Mouse (Mus musculus) embryonic facial prominence, embryonic 13.5 days (tissue): Measurements from ENCODE around the gene Agps. TPM values are rescaled to one million over a fixed set of nuclear protein-coding genes. Genes with fewer than 3 reads are reported as not detected.

ENCODE experiments used
- ATAC-seq: fragments of 200-750 bp; cut with Nextera tagmentation; 2 replicates; pipeline ENCODE4 v1.8.0; 2017; ENCODE audit warnings: low read depth; ENCODE audit not compliant: insufficient number of reproducible peaks, insufficient read depth, low FRiP score, low TSS enrichment
- H3K27ac ChIP-seq: fragments of 300-500 bp; sonication (generic); 2 replicates; pipeline ENCODE4 v1.5.1; 2015; ENCODE audit warnings: moderate library complexity, mild to moderate bottlenecking, inconsistent platforms
- H3K27me3 ChIP-seq: fragments of 300-500 bp; sonication (generic); 2 replicates; pipeline ENCODE4 v1.6.1; 2015; ENCODE audit warnings: mild to moderate bottlenecking, inconsistent platforms
- H3K36me3 ChIP-seq: fragments of 300-500 bp; sonication (generic); 2 replicates; pipeline ENCODE4 v1.6.1; 2015; ENCODE audit warnings: mild to moderate bottlenecking, inconsistent platforms
- H3K4me1 ChIP-seq: fragments of 300-500 bp; sonication (generic); 2 replicates; pipeline ENCODE4 v1.6.1; 2015; ENCODE audit warnings: inconsistent platforms
- H3K4me2 ChIP-seq: fragments of 300-500 bp; sonication (generic); 2 replicates; pipeline ENCODE4 v1.6.1; 2015; ENCODE audit warnings: moderate library complexity, mild to moderate bottlenecking, inconsistent platforms
- H3K4me3 ChIP-seq: fragments of 300-500 bp; sonication (generic); 2 replicates; pipeline ENCODE4 v1.5.1; 2015; ENCODE audit warnings: mild to moderate bottlenecking, inconsistent platforms
- H3K9ac ChIP-seq: fragments of 300-500 bp; sonication (generic); 2 replicates; pipeline ENCODE4 v1.6.1; 2015; ENCODE audit warnings: mild to moderate bottlenecking, inconsistent platforms
- H3K9me3 ChIP-seq: fragments of 300-500 bp; sonication (generic); 2 replicates; pipeline ENCODE4 v1.6.1; 2016; ENCODE audit warnings: inconsistent platforms
- WGBS: fragments of 180-500 bp; shearing (Covaris S2); methylation state at CpG from one replicate; pipeline ENCODE4 v1.1.7; 2015; ENCODE audit warnings: mixed read lengths; 5-methylcytosine and 5-hydroxymethylcytosine counted together
- polyA plus RNA-seq: library from polyadenylated mRNA; unstranded; fragments of >200 nt; fragmentation: Nextera tagmentation; extraction: Ambion mirVana; gene quantifications from 2 replicates; pipeline ENCODE4 v1.2.1, GENCODE M21; 2015

Gene Agps
- polyA plus RNA-seq, 1 experiment from 2014 or later, result 30.0 TPM

- Histone ChIP-seq H3K27ac (no peak overlapping the region), H3K4me1 (no peaks in the 10 kb centered on the region), H3K4me3 (no peak overlapping the region), H3K36me3 (no peaks in the 10 kb centered on the region), H3K9ac (no peak overlapping the region), H3K9me3 (no peaks in the 10 kb centered on the region), H3K4me2 (no peak overlapping the region), H3K27me3 (no peaks in the 10 kb centered on the region)
- no peak for ATAC-seq
- 77% methylated on average over 13 of the region's 13 CpGs for WGBS
Measured at GRCm38 (mm10) chr2:75814880-75815279, 17.1 kb upstream of the Agps start.

DNA sequence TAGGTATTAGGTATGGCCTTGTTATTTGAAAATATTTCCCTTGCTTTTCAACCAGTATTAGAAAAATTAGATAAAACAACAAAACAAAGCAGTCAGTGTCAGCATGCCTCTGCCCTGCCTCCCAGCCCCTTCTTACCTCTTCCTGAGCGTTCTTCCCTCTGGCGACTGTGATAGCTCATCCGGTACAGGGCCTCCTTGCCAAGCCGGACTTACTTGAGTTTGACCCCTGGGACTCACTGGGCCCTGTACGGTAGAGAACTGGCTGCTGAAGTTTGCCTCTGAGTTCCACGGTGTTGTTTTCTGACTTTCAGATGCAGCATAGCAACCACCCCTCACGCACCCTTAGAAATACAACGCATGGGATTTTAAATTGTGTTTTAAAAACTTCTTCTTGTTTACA, 16.5 kb upstream of the Agps start:
- no peak overlapping the region for H3K4me2 ChIP-seq
- no peaks in the 10 kb centered on the region for H3K4me1 ChIP-seq
- no peak overlapping the region for H3K4me3 ChIP-seq
- H3K27me3 ChIP-seq, result no peaks in the 10 kb centered on the region
- no peaks in the 10 kb centered on the region for H3K36me3 ChIP-seq
- no peak overlapping the region for H3K27ac ChIP-seq
- H3K9ac ChIP-seq, result no peak overlapping the region
- WGBS, result 59% methylated on average over 8 of the region's 8 CpGs
- ATAC-seq, result no peak
- no peaks in the 10 kb centered on the region for H3K9me3 ChIP-seq

DNA sequence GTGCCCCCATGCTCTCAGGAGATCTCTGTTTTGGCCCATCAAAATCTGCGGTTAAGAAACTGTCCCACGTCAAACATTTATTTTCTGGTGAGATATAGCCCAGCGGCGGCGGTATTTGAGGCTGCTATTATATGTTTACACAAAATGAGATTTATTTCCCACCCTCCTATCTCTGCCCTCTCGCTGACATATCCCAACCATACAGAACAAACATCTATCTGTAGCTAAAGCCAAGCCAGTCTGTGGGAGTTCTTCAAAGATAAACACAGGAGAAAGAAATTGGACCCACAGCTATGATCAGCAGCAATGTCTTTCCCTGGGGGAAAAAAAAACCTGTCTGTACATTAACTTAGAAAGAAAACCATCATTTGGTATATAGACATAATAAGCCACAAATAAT, 15.3 kb upstream of the Agps start:
- no peak overlapping the region for H3K4me3 ChIP-seq
- ATAC-seq, result no peak

DNA sequence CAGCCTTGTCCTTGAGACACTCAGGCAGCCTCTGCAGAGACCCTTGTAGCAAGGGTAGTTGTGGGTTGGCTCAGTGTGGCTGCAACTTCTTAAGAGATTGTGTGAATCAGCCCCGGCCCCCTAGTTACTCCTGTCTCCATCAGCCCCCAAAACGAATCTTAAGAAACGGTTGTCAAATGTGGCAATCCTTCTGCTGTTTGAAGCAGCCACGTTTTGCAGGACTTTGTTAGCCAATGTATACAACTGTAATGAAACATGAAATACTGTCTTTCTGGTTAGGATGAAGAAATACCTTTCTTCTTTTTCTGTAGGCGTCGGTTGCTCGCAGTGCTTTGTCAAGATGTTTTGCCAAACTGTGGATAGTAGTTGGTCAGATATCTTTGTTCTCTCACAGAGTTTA, 13.3 kb upstream of the Agps start:
- no peaks in the 10 kb centered on the region for H3K9me3 ChIP-seq
- H3K27ac ChIP-seq, result no peak overlapping the region
- H3K27me3 ChIP-seq, result no peaks in the 10 kb centered on the region
- no peaks in the 10 kb centered on the region for H3K4me1 ChIP-seq
- WGBS, result 77% methylated on average over 7 of the region's 7 CpGs
- no peak overlapping the region for H3K4me3 ChIP-seq
- no peak overlapping the region for H3K9ac ChIP-seq
- H3K4me2 ChIP-seq, result no peak overlapping the region
- no peaks in the 10 kb centered on the region for H3K36me3 ChIP-seq
- ATAC-seq, result no peak

More for the DNA sequence above, 15.3 kb upstream of the Agps start:
- H3K9ac ChIP-seq, result no peak overlapping the region
- no peaks in the 10 kb centered on the region for H3K4me1 ChIP-seq
- 87% methylated on average over 6 of the region's 6 CpGs for WGBS
- no peaks in the 10 kb centered on the region for H3K9me3 ChIP-seq
- H3K36me3 ChIP-seq, result no peaks in the 10 kb centered on the region
- H3K27ac ChIP-seq, result no peak overlapping the region
- H3K27me3 ChIP-seq, result no peaks in the 10 kb centered on the region
- no peak overlapping the region for H3K4me2 ChIP-seq

DNA sequence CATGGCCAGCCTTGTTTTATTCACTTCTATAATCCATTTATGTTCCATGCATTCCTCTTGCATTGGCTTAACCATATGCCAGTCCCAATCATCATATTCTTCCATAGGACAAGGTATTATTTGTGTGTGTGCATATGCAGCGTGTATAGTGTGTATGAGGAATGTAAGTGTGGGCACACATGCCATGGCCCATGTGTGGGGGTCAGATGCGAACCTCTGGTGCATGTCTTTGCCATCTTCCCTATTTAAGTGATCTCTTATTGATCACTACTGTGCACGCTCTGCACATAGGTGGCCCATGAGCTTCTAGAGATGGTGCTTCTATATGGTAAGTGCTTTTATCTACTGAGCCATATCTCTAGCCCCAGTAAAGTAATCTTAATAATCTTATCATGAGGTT, 12.2 kb upstream of the Agps start:
- Histone ChIP-seq H3K9ac (no peak overlapping the region), H3K36me3 (no peaks in the 10 kb centered on the region), H3K9me3 (no peaks in the 10 kb centered on the region), H3K4me2 (no peak overlapping the region), H3K4me1 (no peaks in the 10 kb centered on the region), H3K27ac (no peak overlapping the region), H3K4me3 (no peak overlapping the region), H3K27me3 (no peaks in the 10 kb centered on the region)
- no peak for ATAC-seq
- WGBS, result 83% methylated on average over 3 of the region's 3 CpGs

DNA sequence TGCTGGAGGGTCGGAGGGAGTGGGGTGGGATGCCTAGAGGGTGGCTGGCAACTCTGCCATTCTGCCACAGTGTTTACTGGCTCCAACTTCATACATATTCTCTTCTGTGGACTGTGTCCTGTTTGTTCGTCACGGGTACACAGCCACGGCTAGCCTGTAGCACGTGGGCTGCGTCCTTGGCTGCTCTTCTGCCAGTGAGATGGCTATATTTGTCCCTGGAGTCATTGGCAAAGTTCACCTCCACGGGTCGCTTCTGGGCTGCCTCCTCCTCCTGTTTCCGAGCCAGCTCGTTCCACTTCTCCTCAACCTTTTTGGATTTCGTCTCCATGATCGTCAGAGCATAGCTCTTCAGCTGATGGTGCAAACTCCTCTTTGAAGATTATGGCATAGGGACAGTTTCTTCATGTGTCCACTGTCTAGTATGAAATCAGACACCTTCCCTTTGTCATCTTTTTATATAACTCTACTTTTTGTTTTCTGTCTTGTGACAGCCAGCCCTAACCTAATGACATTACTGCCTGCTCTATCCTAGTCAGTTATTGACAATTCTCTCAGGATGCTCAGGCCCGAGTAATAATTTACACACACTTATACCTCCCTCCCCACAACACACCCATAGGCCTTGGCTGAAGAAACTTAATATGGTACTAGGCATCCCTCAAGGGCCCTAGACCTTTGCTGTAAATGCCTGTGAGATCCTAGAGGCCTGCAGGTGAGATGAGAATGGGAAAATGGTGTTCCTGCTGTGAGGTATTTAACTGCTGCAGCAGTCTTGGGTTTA, 9.8 kb upstream of the Agps start:
- Histone ChIP-seq H3K4me1 (no peaks in the 10 kb centered on the region), H3K9ac (no peak overlapping the region), H3K36me3 (no peaks in the 10 kb centered on the region), H3K27ac (no peak overlapping the region), H3K27me3 (no peaks in the 10 kb centered on the region), H3K4me3 (no peak overlapping the region), H3K4me2 (no peak overlapping the region), H3K9me3 (no peaks in the 10 kb centered on the region)
- 85% methylated on average over 13 of the region's 13 CpGs for WGBS
- no peak for ATAC-seq

- Histone ChIP-seq H3K4me2 (no peak overlapping the region), H3K27ac (no peak overlapping the region)
- 69% methylated on average over 7 of the region's 7 CpGs for WGBS
Measured at GRCm38 (mm10) chr2:75823736-75824135, 8.2 kb upstream of the Agps start.

DNA sequence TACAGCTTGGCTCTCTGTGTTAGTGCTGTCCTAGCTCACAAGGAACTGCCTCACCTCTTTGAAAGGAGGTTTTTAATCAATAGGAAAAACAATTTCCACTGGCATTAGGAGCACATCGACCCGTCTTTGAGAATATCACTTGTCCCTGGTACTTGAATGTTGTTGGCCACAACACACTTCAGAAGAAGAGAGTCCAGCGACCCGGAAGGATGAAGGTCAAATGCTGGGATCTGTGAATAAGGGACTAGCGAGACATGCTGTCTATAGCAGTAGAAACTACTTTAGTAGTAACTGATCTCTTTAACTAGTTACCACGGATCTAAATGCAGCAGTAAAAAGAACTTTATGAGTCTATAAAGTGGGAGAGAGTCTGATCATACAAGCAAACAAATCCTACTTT, 7.8 kb upstream of the Agps start:
- Histone ChIP-seq H3K4me3 (no peak overlapping the region), H3K9me3 (no peaks in the 10 kb centered on the region), H3K27me3 (no peaks in the 10 kb centered on the region), H3K4me1 (no peaks in the 10 kb centered on the region), H3K27ac (no peak overlapping the region), H3K4me2 (no peak overlapping the region), H3K36me3 (no peaks in the 10 kb centered on the region), H3K9ac (no peak overlapping the region)
- WGBS, result 60% methylated on average over 6 of the region's 6 CpGs
- ATAC-seq, result no peak

More at GRCm38 (mm10) chr2:75823736-75824135, 8.2 kb upstream of the Agps start:
- Histone ChIP-seq H3K9me3 (no peaks in the 10 kb centered on the region), H3K27me3 (no peaks in the 10 kb centered on the region), H3K9ac (no peak overlapping the region), H3K4me1 (no peaks in the 10 kb centered on the region), H3K4me3 (no peak overlapping the region), H3K36me3 (no peaks in the 10 kb centered on the region)
- ATAC-seq, result no peak

DNA sequence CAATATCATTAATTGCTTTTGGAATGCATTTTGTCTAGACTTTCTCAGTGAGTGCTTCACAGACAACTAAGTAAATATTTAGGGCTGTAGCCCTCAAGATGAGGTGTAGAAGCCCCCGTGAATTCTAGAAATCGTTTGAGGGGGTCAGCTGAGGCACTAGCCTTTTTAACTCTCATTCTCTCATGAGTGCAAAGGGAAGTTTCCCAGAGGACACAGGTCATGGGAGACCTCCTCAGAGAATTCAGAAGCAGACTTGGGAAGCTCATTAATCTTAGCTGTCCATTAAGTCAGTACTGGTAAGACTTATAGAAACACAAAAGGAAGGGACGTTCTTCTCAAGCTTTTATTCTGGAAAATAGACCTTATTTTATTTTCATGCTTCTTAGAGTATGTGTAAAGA, 7.1 kb upstream of the Agps start:
- Histone ChIP-seq H3K27ac (no peak overlapping the region), H3K27me3 (no peaks in the 10 kb centered on the region), H3K9me3 (no peaks in the 10 kb centered on the region), H3K4me2 (no peak overlapping the region), H3K36me3 (no peaks in the 10 kb centered on the region), H3K9ac (no peak overlapping the region), H3K4me3 (no peak overlapping the region), H3K4me1 (no peaks in the 10 kb centered on the region)
- no peak for ATAC-seq
- WGBS, result 52% methylated on average over 3 of the region's 3 CpGs

DNA sequence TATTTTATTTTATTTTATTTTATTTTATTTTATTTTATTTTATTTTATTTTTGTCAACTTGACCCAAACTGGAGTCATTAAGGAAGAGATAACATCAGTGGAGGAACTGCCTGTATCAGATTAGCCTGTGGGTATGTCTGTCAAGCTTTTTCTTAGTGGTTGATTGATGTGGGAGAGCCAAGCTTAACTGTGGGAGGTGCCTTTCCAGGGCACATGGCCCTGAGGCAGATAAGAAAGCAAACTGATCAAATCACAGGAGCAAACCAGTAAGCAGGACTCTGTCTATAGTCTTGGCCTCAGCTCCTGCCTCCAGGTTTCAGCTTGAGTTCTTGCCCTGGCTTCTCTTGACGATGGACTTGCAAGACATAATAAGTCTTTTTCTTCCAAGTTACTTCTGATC, 6.4 kb upstream of the Agps start:
- Histone ChIP-seq H3K36me3 (no peaks in the 10 kb centered on the region), H3K27me3 (no peaks in the 10 kb centered on the region), H3K27ac (no peak overlapping the region), H3K4me2 (no peak overlapping the region), H3K9me3 (no peaks in the 10 kb centered on the region), H3K4me1 (no peaks in the 10 kb centered on the region), H3K9ac (no peak overlapping the region), H3K4me3 (no peak overlapping the region)
- no peak for ATAC-seq
- WGBS, result 40% methylated on average over 1 of the region's 1 CpGs

DNA sequence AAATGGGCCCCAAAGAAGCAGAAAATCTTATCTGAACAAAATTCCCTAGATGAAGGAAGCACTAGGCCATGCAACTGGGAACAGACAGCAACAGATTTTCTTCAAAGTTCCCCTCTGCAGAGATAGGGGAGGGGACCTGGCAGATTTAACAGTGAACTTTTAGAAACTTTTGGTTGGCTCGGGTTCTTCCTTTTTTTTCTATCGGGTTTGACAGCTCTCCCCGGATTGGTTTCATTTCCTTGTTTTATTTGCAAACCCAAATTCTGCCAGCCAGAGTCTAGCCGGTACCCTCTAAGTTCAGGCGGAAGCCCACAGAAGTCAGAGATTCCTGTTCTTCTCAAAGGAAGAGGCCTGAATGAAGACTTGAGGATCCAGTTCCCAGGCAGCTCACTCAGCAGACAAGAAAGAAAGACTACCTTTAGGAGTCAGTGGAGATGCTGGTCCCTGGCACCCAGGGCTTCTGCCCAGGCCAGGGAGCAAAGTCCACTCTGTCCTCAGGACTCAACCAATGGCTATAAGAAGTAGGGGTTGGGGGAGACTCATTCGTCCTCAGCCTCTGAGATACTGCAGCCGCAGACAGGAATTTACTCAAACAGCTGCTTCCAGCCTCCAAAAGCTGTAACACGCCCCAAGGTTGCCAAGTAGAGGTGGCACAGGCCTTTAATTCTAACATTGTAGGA, 2.9 kb upstream of the Agps start:
- H3K27me3 ChIP-seq, result no peaks in the 10 kb centered on the region
- WGBS, result 75% methylated on average over 8 of the region's 8 CpGs
- H3K9ac ChIP-seq, result no peak overlapping the region
- peaks cover 17% of the 10 kb centered on the region for H3K4me1 ChIP-seq
- no peak overlapping the region for H3K4me2 ChIP-seq
- no peak overlapping the region for H3K27ac ChIP-seq
- no peaks in the 10 kb centered on the region for H3K36me3 ChIP-seq
- H3K4me3 ChIP-seq, result no peak overlapping the region
- no peaks in the 10 kb centered on the region for H3K9me3 ChIP-seq
- ATAC-seq, result no peak

- ATAC-seq, result no peak
- Histone ChIP-seq H3K9me3 (no peaks in the 10 kb centered on the region), H3K4me2 (no peak overlapping the region), H3K4me1 (peaks cover 24% of the 10 kb centered on the region), H3K9ac (no peak overlapping the region), H3K27me3 (no peaks in the 10 kb centered on the region), H3K36me3 (no peaks in the 10 kb centered on the region), H3K27ac (no peak overlapping the region), H3K4me3 (no peak overlapping the region)
- 91% methylated on average over 7 of the region's 7 CpGs for WGBS
Measured at GRCm38 (mm10) chr2:75830233-75830632, 1.7 kb upstream of the Agps start.
